ENCODE assay signal across 25 mouse cellular contexts in genomic region chr1:21466431-21466830, GRCm38 (mm10).
DNase-seq lines count a peak whose midpoint lies in the region; ATAC-seq lines count a peak whose summit lies in the region.
"Had no signal": no experiment of that assay in that cellular context is flagged by ENCODE, and none has a peak within 500 bp of the region (broad histone marks: within the 10 kb centered on the region; RNA-seq: fewer than 3 reads in every experiment).

No protein-coding gene starts in this region.

- H3K4me1 ChIP-seq in embryonic facial prominence, embryonic 14.5 days (ENCODE audit: control insufficient read depth, insufficient read depth, low read length), result no peaks in the 10 kb centered on the region
- no peaks in the 10 kb centered on the region for H3K4me1 ChIP-seq in embryonic facial prominence, embryonic 10.5 days
- H3K4me1 ChIP-seq in midbrain, embryonic 13.5 days (replicated peaks), result no peaks in the 10 kb centered on the region
- H3K4me1 ChIP-seq: embryonic facial prominence, embryonic 12.5 days; forebrain, embryonic 12.5 days; heart, embryonic 15.5 days; hindbrain, embryonic 13.5 days had no signal

- no peak overlapping the region for H3K9ac ChIP-seq in embryonic facial prominence, embryonic 14.5 days (ENCODE audit: low read depth, low read length)
- H3K9ac ChIP-seq in midbrain, embryonic 13.5 days (replicated peaks), result no peak overlapping the region
- H3K9ac ChIP-seq: embryonic facial prominence, embryonic 12.5 days; forebrain, embryonic 12.5 days; heart, embryonic 15.5 days; hindbrain, embryonic 13.5 days had no signal

- H3K4me3 ChIP-seq in embryonic facial prominence, embryonic 14.5 days (ENCODE audit: low read depth, low read length), result no peak overlapping the region
- H3K4me3 ChIP-seq in embryonic facial prominence, embryonic 10.5 days, result no peak overlapping the region
- H3K4me3 ChIP-seq in midbrain, embryonic 13.5 days (replicated peaks), result no peak overlapping the region
- H3K4me3 ChIP-seq: embryonic facial prominence, embryonic 12.5 days; forebrain, embryonic 12.5 days; heart, adult 2 months; heart, embryonic 15.5 days; hindbrain, embryonic 13.5 days had no signal

- H3K4me2 ChIP-seq in embryonic facial prominence, embryonic 14.5 days (ENCODE audit: low read depth, low read length), result no peak overlapping the region
- no peak overlapping the region for H3K4me2 ChIP-seq in midbrain, embryonic 13.5 days (replicated peaks)
- H3K4me2 ChIP-seq: embryonic facial prominence, embryonic 12.5 days; forebrain, embryonic 12.5 days; heart, embryonic 11.5 days; heart, embryonic 15.5 days; hindbrain, embryonic 13.5 days had no signal

- H3K36me3 ChIP-seq in embryonic facial prominence, embryonic 14.5 days (ENCODE audit: control insufficient read depth, insufficient read depth, low read length), result no peaks in the 10 kb centered on the region
- no peaks in the 10 kb centered on the region for H3K36me3 ChIP-seq in embryonic facial prominence, embryonic 10.5 days (replicated peaks)
- H3K36me3 ChIP-seq in midbrain, embryonic 13.5 days, result no peaks in the 10 kb centered on the region
- H3K36me3 ChIP-seq: embryonic facial prominence, embryonic 12.5 days; forebrain, embryonic 12.5 days; G1E; heart, embryonic 15.5 days; hindbrain, embryonic 13.5 days had no signal

- WGBS in embryonic facial prominence, embryonic 14.5 days, result 73% methylated on average over 4 of the region's 4 CpGs
- 87% methylated on average over 4 of the region's 4 CpGs for WGBS in embryonic facial prominence, embryonic 10.5 days
- 95% methylated on average over 4 of the region's 4 CpGs for WGBS in midbrain, embryonic 13.5 days

- peak; percentile 30 for DNase-seq in embryonic facial prominence, embryonic 14.5 days (ENCODE audit: low spot score)
- DNase-seq in embryonic facial prominence, embryonic 10.5 days (ENCODE audit: low spot score), result no peak
- DNase-seq in layer of hippocampus, adult 9-11 months, result peak; percentile 25
- DNase-seq in layer of hippocampus, postnatal 25 days (ENCODE audit: extremely low spot score in 1 of 2, low spot score in 1 of 2), result no peak
- peak; percentile 39 for DNase-seq in right cerebral cortex, adult 18-20 months
- no peak for DNase-seq in right cerebral cortex, postnatal 4 days
- DNase-seq: adrenal gland, adult 8-10 months; adrenal gland, postnatal 36 days; B cell, adult 2 months; cerebellum, adult 11 months; cerebellum, adult 8-10 months; cerebellum, postnatal 14 days; embryo, embryonic 11 days; gastrocnemius, postnatal 10 days; heart, adult 2 months; heart, postnatal 14 days had no signal

- no peaks in the 10 kb centered on the region for H3K9me3 ChIP-seq in embryonic facial prominence, embryonic 14.5 days (ENCODE audit: control insufficient read depth, low read length)
- H3K9me3 ChIP-seq in embryonic facial prominence, embryonic 10.5 days, result no peaks in the 10 kb centered on the region
- no peaks in the 10 kb centered on the region for H3K9me3 ChIP-seq in midbrain, embryonic 13.5 days
- H3K9me3 ChIP-seq: embryonic facial prominence, embryonic 12.5 days; forebrain, embryonic 12.5 days; G1E; heart, embryonic 15.5 days; hindbrain, embryonic 13.5 days had no signal

- H3K27me3 ChIP-seq in embryonic facial prominence, embryonic 14.5 days (replicated peaks; ENCODE audit: control insufficient read depth, insufficient read depth, low read length), result no peaks in the 10 kb centered on the region
- no peaks in the 10 kb centered on the region for H3K27me3 ChIP-seq in embryonic facial prominence, embryonic 10.5 days (replicated peaks; ENCODE audit: low read depth, poor library complexity, severe bottlenecking)
- no peaks in the 10 kb centered on the region for H3K27me3 ChIP-seq in midbrain, embryonic 13.5 days
- H3K27me3 ChIP-seq: embryonic facial prominence, embryonic 12.5 days; forebrain, embryonic 12.5 days; heart, embryonic 15.5 days; hindbrain, embryonic 13.5 days had no signal

- H3K27ac ChIP-seq in embryonic facial prominence, embryonic 14.5 days (replicated peaks; ENCODE audit: low read depth, low read length), result no peak overlapping the region
- H3K27ac ChIP-seq in embryonic facial prominence, embryonic 10.5 days (replicated peaks), result no peak overlapping the region
- H3K27ac ChIP-seq in midbrain, embryonic 13.5 days, result no peak overlapping the region
- H3K27ac ChIP-seq: embryonic facial prominence, embryonic 12.5 days; forebrain, embryonic 12.5 days; heart, adult 2 months; heart, embryonic 15.5 days; hindbrain, embryonic 13.5 days had no signal

- no peak for ATAC-seq in embryonic facial prominence, embryonic 14.5 days (ENCODE audit: low read depth)
- ATAC-seq in midbrain, embryonic 13.5 days, result no peak
- ATAC-seq: CD4-positive, CD25-positive, alpha-beta regulatory T cell, adult 4 months; forebrain, embryonic 16.5 days had no signal

Comparison
In these comparisons a context has a peak if more than half of its experiments do, and no peak if none do; other contexts are left out.
1. DNase-seq: peak in embryonic facial prominence, embryonic 14.5 days (single experiment), layer of hippocampus, adult 9-11 months (single experiment) and right cerebral cortex, adult 18-20 months (single experiment); none in embryonic facial prominence, embryonic 10.5 days (single experiment), layer of hippocampus, postnatal 25 days (0 of 2) and right cerebral cortex, postnatal 4 days (single experiment).